Mouse (Mus musculus) ovary, adult 18-20 months (tissue): ENCODE results near the gene Sash1.

Experiments used
- DNase-seq: peaks from one replicate; pipeline ENCODE4 v3.0.0; 2022; ENCODE audit warnings: low spot score, mixed read lengths

The Sash1 gene

DNA sequence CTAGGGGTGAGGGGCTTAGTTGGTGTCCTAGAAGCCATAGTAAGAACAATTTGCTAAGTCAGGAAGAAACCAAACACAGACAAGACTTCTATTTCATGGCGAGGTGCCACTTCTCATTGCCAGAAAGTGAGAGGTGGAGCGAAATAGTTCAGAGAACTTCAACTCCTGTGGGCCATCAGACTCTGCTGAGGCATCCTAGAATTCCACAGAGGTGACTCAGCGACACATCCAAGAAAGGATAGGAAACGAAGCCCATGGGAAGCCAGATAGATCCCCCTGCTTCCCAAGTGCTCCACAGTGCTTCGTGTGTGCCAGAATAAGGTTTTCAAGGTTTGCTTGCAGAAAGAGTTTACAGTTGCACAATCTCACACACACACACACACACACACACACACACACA, 209.1 kb downstream of the Sash1 start:
- DNase-seq: no peak
